Mouse (Mus musculus) spleen, adult 2 months (tissue): ENCODE measurements around the gene Notch2.

Experiments used
- CTCF ChIP-seq: fragments of 200-500 bp; IDR thresholded peaks from 2 replicates; pipeline ENCODE4 v1.5.1; 2011; ENCODE audit warnings: mild to moderate bottlenecking, inconsistent platforms; ENCODE audit not compliant: insufficient read depth, insufficient read length, insufficient replicate concordance; ENCODE audit errors: extremely low read depth
- POLR2A ChIP-seq: fragments of 200-500 bp; IDR thresholded peaks from 2 replicates; pipeline ENCODE4 v1.6.1; 2011; ENCODE audit warnings: low read depth, low read length, inconsistent platforms

DNA sequence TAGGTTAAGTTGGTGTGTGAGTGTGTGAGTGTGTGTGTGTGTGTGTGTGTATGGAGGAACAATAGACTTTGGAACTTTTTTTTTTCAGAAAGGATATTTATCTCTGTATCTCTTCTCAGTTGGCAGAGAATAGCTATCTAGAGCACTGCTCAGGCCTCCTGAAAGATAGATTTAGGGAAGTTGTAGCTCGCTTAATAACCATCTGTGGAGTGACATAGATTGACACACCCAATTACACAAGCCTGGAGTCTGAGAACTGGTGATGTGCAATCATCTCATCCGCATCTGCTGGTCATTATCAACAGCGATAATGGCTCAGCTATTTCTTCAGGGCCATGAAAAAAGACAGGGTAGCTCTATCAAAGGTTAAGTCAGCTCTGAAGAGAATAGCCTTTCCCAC lies 18.9 kb downstream of the Notch2 start:
- TF ChIP-seq CTCF: no peak
- no peak for TF ChIP-seq POLR2A
